Mouse (Mus musculus) left cerebral cortex, postnatal 36 days (tissue): Measurements from ENCODE around the gene Adam3. TPM values are rescaled to one million over a fixed set of nuclear protein-coding genes. Genes with fewer than 3 reads are reported as not detected.

ENCODE experiments used
- DNase-seq, 2 experiments: peaks; one replicate each; pipeline ENCODE4 v3.0.0; 2021 to 2022; ENCODE audit warnings: low spot score in 2 of 2, mixed read lengths in 1 of 2
- intact Hi-C: fragments of 180-260 bp; cut with DNase I; formaldehyde crosslinking; loops from one replicate; pipeline ENCODE4 v1.15.1; 2025
- total RNA-seq, 2 experiments: library from RNA; stranded (reverse); gene quantifications; 2 replicates each; pipeline ENCODE4 v1.2.3; 2021

The Adam3 gene
- not detected for total RNA-seq

DNA sequence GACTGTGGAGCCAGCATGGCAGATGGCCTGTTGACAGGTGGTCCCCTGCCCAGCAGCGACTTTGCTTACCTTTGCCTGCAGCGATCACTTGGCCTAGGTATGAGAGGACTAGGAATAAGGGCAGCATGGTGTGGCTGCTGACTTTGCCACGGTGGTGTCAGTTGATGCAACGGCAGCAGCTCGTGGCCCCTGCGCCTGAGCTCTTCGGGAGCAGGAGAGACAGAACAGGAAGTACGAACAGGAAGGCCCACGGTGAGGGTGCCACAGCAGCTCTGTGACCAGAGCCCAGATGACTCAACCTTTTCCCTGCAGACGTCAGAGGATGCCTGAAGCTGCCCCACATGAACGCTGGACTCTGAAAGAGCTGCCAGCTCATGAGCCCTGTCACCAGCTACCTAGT lies at the start of gene Adam3:
Adam3 (minus strand) TSS at position 223 of the 400 bp plus-strand sequence.
- no peak for DNase-seq
- intact Hi-C loops = no loop called here

DNA sequence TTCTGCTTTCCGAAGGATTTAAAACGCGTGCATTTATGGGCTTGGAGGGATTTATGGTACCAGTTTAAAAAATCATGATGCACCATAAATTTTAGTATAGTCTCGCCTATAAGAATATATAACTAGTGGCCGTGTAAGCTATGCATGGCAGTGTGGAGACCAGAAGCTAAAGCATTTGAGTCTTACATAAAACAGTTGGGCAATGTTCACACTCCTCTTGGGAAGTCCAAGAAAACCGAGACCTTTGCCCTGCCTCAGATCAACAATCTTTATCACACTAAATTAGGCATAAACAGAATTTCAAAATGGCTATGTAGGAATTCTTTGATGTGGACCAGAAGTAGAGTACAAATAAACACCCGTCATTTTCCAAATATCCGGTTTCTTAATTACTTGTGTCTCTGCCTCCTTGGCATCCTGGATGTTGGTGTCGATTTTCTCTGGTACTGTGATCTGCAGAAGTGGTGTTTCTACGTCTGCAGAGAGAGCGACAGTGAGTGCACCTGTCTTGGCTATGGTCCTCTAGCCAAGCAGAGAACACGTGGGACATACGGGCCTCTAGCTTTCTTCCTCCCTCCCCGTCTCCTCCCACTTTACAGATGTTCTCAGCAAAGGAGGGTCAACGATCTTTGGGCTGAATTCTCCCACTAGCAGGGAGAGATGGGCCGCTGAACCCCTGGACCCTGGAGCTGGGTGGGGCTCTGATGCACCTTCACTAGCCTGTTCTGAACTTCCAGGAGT lies 596 bp downstream of the Adam3 start:
- intact Hi-C loops = no loop called here
- no peak for DNase-seq

Other genes starting within 250 kb of the Adam3 start
- not detected for gene Adam5, start 98.5 kb upstream of the Adam3 start, total RNA-seq